ENCODE assay signal across 11 mouse cellular contexts in the genomic region with DNA sequence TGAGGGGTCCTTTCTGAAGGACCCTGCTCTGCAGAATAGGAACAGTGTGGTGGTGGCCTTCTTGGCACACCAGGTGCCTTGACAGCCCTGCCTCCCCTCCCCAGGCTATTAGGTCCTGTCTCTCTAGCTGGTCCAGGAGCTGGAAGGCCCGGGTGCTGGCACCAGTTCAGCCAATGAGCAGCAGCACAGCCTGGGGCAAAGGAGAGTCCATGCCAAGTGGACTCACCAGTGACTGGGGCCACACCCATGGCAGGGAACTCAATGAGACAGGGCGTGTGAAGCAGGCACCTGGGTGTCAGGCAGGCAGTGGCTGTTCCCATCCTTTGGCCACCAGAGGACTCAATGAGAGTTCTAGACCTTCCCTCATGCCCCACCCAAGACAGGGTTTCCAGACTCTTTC. TPM values are rescaled to one million over a fixed set of nuclear protein-coding genes. Genes with fewer than 3 reads are reported as not detected.
A peak's percentile ranks its signal among the peaks of the same experiment; 100 is the strongest.
DNase-seq lines count a peak whose midpoint lies in the region; ATAC-seq lines count a peak whose summit lies in the region.
"Had no signal": no experiment of that assay in that cellular context is flagged by ENCODE, and none has a peak within 500 bp of the region (broad histone marks: within the 10 kb centered on the region; RNA-seq: fewer than 3 reads in every experiment).

No protein-coding gene starts in this region.

- H3K27me3 ChIP-seq in kidney, embryonic 15.5 days: no peaks in the 10 kb centered on the region
- H3K27me3 ChIP-seq: hindbrain, embryonic 12.5 days had no signal

- peak; percentile 75 for DNase-seq in kidney, adult 18-20 months
- peak; percentile 60 for DNase-seq in MN1 (ENCODE audit: low spot score)
- DNase-seq in adrenal gland, postnatal 36 days: peak; percentile 25 to 64
- peak; percentile 84 for DNase-seq in kidney, adult 9 months
- no peak for DNase-seq in frontal cortex, postnatal 10 days (ENCODE audit: low spot score in 2 of 2)
- DNase-seq: right cerebral cortex, postnatal 4 days; thymus, postnatal 25 days had no signal

- H3K4me2 ChIP-seq in kidney, embryonic 15.5 days: no peak overlapping the region
- H3K4me2 ChIP-seq: hindbrain, embryonic 12.5 days had no signal

- no peak overlapping the region for H3K9ac ChIP-seq in kidney, embryonic 15.5 days
- H3K9ac ChIP-seq: hindbrain, embryonic 12.5 days had no signal

- H3K36me3 ChIP-seq in kidney, embryonic 15.5 days: peaks cover 35% of the 10 kb centered on the region

- no peak overlapping the region for H3K4me3 ChIP-seq in kidney, embryonic 15.5 days (replicated peaks)
- H3K4me3 ChIP-seq: heart, adult 2 months; hindbrain, embryonic 12.5 days had no signal

- WGBS in kidney, embryonic 15.5 days: 85% methylated on average over 2 of the region's 2 CpGs

- ATAC-seq in kidney, embryonic 15.5 days (replicated peaks; ENCODE audit: low FRiP score): no peak
- ATAC-seq in erythroid progenitor cell, adult 5-6 weeks (replicated peaks; ENCODE audit: low FRiP score, poor library complexity, severe bottlenecking): no peak

- no peak overlapping the region for H3K27ac ChIP-seq in kidney, embryonic 15.5 days
- H3K27ac ChIP-seq: heart, adult 2 months; hindbrain, embryonic 12.5 days had no signal

- no peaks in the 10 kb centered on the region for H3K9me3 ChIP-seq in kidney, embryonic 15.5 days (replicated peaks)
- H3K9me3 ChIP-seq: hindbrain, embryonic 12.5 days had no signal

- peaks cover 21% of the 10 kb centered on the region; the same call in 1 of the 2 replicates for H3K4me1 ChIP-seq in kidney, embryonic 15.5 days

RNA-seq across cellular contexts. Expression of a gene that starts 12.3 kb away (rescaled TPM):
- 58.3 and 67.4 TPM in 2 replicates for polyA plus RNA-seq in kidney, embryonic 15.5 days (2015; fragmentation: Nextera tagmentation; extraction: Ambion mirVana)
- 10 to 100 TPM; 19.5 to 22.9 TPM for total RNA-seq in adrenal gland, postnatal 36 days (2021)
- 1.8 TPM in 1 of 2 replicates, not detected in the other for total RNA-seq in erythroid progenitor cell, adult 5-6 weeks (2015; ENCODE audit: low replicate concordance)
- 0.30 and 1.7 TPM in 2 replicates for total RNA-seq in erythroid progenitor cell, adult 5-6 weeks (2017; ENCODE audit: low replicate concordance)

RNA-seq across cellular contexts. Expression of a gene that starts 23.0 kb away (rescaled TPM):
- polyA plus RNA-seq in kidney, embryonic 15.5 days (2015; fragmentation: Nextera tagmentation; extraction: Ambion mirVana): 5.7 and 5.9 TPM in 2 replicates
- total RNA-seq in adrenal gland, postnatal 36 days (2021): 10 to 100 TPM; 58.1 to 61.0 TPM
- 29.6 and 34.0 TPM in 2 replicates for total RNA-seq in erythroid progenitor cell, adult 5-6 weeks (2015; ENCODE audit: low replicate concordance)
- total RNA-seq in erythroid progenitor cell, adult 5-6 weeks (2017; ENCODE audit: low replicate concordance): 56.9 and 67.4 TPM in 2 replicates

RNA-seq across cellular contexts. Expression of a gene that starts 39.2 kb away (rescaled TPM):
- 2.0 and 2.4 TPM in 2 replicates for polyA plus RNA-seq in kidney, embryonic 15.5 days (2015; fragmentation: Nextera tagmentation; extraction: Ambion mirVana)
- 1 to 10 TPM; 6.0 to 6.7 TPM for total RNA-seq in adrenal gland, postnatal 36 days (2021)
- not detected in 2 replicates for total RNA-seq in erythroid progenitor cell, adult 5-6 weeks (2015; ENCODE audit: low replicate concordance)
- total RNA-seq in erythroid progenitor cell, adult 5-6 weeks (2017; ENCODE audit: low replicate concordance): 0.53 TPM in 1 of 2 replicates, not detected in the other

Comparison
In these comparisons a context has a peak if more than half of its experiments do, and no peak if none do; other contexts are left out.
1. DNase-seq: peak in kidney, adult 18-20 months (single experiment), MN1 (single experiment), adrenal gland, postnatal 36 days (2 of 2) and kidney, adult 9 months (single experiment); none in frontal cortex, postnatal 10 days (0 of 2).
2. RNA of a gene that starts 12.3 kb away (total RNA-seq): 19.5 to 22.9 TPM in adrenal gland, postnatal 36 days; 0.30 to 1.8 TPM in erythroid progenitor cell, adult 5-6 weeks; every median in the first group is over 4 times any median in the second.
3. RNA of a gene that starts 39.2 kb away (total RNA-seq): 6.0 to 6.7 TPM in adrenal gland, postnatal 36 days; 0.53 TPM in erythroid progenitor cell, adult 5-6 weeks; every median in the first group is over 4 times any median in the second.